Mouse (Mus musculus) embryonic facial prominence, embryonic 11.5 days (tissue): ENCODE measurements around the gene Kcnip4. TPM values are rescaled to one million over a fixed set of nuclear protein-coding genes. Genes with fewer than 3 reads are reported as not detected.
A peak's percentile ranks its signal among the peaks of the same experiment; 100 is the strongest.

Experiments used
- ATAC-seq: fragments of 200-750 bp; cut with Nextera tagmentation; replicated peaks from 2 replicates; pipeline ENCODE4 v1.8.0; 2017; ENCODE audit warnings: low read depth; ENCODE audit not compliant: insufficient number of reproducible peaks, low FRiP score, low TSS enrichment
- DNase-seq: peaks from one replicate; pipeline ENCODE4 v3.0.0-alpha.2; 2015; ENCODE audit warnings: low spot score
- H3K27ac ChIP-seq: fragments of 300-500 bp; sonication (generic); replicated peaks from 2 replicates; pipeline ENCODE4 v1.5.1; 2014; ENCODE audit warnings: mild to moderate bottlenecking, low read depth, low read length, control low read depth
- H3K27me3 ChIP-seq: fragments of 300-500 bp; sonication (generic); 2 replicates; pipeline ENCODE4 v1.6.1; 2014; ENCODE audit warnings: mild to moderate bottlenecking, low read length, moderate library complexity, mixed read lengths; ENCODE audit not compliant: control insufficient read depth, insufficient read depth
- H3K36me3 ChIP-seq: fragments of 300-500 bp; sonication (generic); replicated peaks from 2 replicates; pipeline ENCODE4 v1.6.1; 2014; ENCODE audit warnings: low read depth, mild to moderate bottlenecking, low read length, moderate library complexity, mixed read lengths; ENCODE audit not compliant: control insufficient read depth, insufficient read depth
- H3K4me1 ChIP-seq: fragments of 300-500 bp; sonication (generic); 2 replicates; pipeline ENCODE4 v1.6.1; 2014; ENCODE audit warnings: low read length, mixed read lengths; ENCODE audit not compliant: control insufficient read depth, insufficient read depth
- H3K4me2 ChIP-seq: fragments of 300-500 bp; sonication (generic); 2 replicates; pipeline ENCODE4 v1.6.1; 2014; ENCODE audit warnings: low read depth, mild to moderate bottlenecking, control low read depth, low read length, moderate library complexity
- H3K4me3 ChIP-seq: fragments of 300-500 bp; sonication (generic); 2 replicates; pipeline ENCODE4 v1.5.1; 2014; ENCODE audit warnings: low read depth, low read length, control low read depth
- H3K9ac ChIP-seq: fragments of 300-500 bp; sonication (generic); replicated peaks from 2 replicates; pipeline ENCODE4 v1.6.1; 2014; ENCODE audit warnings: mild to moderate bottlenecking, control low read depth, low read length
- H3K9me3 ChIP-seq: fragments of 300-500 bp; sonication (generic); replicated peaks from 2 replicates; pipeline ENCODE4 v1.6.1; 2016; ENCODE audit warnings: mild to moderate bottlenecking, low read length, inconsistent platforms, mixed read lengths; ENCODE audit not compliant: control insufficient read depth
- WGBS: fragments of 180-500 bp; shearing (Covaris S2); extraction: QIAGEN DNeasy Blood & Tissue Kit; methylation state at CpG from one replicate; pipeline ENCODE4 v1.1.7; 2014; 5-methylcytosine and 5-hydroxymethylcytosine counted together
- polyA plus RNA-seq: library from polyadenylated mRNA; unstranded; fragments of >200 nt; fragmentation: Nextera tagmentation; extraction: Ambion mirVana; gene quantifications from 2 replicates; pipeline ENCODE4 v1.2.1, GENCODE M21; 2014

Kcnip4 gene
- polyA plus RNA-seq, 1 experiment from 2014 or later, result 2.9 TPM

DNA sequence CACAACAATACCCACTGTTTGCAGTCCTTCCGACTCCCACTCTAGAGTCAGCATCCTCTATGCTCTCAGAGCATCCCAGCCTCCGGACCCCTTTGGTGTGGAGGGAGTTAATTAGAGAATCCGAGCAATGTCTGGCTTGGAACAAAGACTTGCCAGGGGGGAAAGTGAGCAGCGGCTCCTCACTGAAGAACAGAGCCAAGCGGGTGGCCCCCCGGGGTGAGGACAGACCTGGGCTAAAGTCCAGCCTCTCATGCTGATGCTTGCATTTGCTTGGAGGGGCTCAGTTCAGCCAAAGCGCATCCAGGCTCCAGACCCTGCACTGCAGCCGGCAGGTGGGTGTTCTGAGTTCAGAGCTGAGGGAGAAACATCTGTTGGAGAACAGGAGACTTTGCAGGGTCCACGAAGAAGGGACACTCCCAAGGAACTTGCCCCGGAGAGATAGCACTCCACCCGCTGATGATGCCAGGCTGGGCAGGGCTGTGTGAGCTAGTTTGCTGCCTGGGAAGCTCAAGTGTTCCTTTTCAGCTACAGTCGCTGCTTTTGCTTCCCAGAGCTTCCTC lies 925.1 kb downstream of the Kcnip4 start:
- H3K9me3 ChIP-seq, result no peaks in the 10 kb centered on the region
- peak overlapping the region; percentile 55 for H3K4me2 ChIP-seq
- under 1% methylated on average over 12 of the region's 12 CpGs for WGBS
- peak overlapping the region; percentile 49; the same call in 1 of the 2 replicates for H3K9ac ChIP-seq
- peak overlapping the region; percentile 23 for H3K4me3 ChIP-seq
- no peak overlapping the region for H3K27ac ChIP-seq
- H3K27me3 ChIP-seq, result no peaks in the 10 kb centered on the region
- no peaks in the 10 kb centered on the region for H3K4me1 ChIP-seq
- ATAC-seq (peak; percentile 73; the same call in 1 of the 2 replicates), DNase-seq (peak; percentile 28)
- no peaks in the 10 kb centered on the region for H3K36me3 ChIP-seq

DNA sequence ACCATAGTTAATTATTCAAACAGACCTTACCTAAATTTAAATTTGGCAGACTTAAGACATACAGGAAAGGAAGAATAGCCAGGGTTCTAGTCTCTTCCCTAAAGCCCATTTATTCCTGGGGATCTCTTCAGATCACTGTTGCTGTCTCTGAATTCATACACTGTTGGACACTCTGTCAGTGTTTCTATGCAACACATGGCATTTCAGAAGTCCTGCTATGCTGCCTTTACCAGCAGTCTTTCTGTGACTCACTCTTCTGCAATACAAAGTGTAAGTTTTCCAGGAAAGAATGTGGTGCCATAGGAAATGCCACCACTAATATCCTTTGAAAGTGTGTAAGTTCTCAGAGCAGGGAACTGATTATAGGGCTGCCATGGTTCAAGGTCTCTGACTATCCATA lies 936.7 kb downstream of the Kcnip4 start:
- no peak overlapping the region for H3K27ac ChIP-seq
- H3K9me3 ChIP-seq, result no peaks in the 10 kb centered on the region
- ATAC-seq (no peak), DNase-seq (no peak)
- no peaks in the 10 kb centered on the region for H3K36me3 ChIP-seq
- no peak overlapping the region for H3K4me3 ChIP-seq
- no peak overlapping the region for H3K9ac ChIP-seq
- no peak overlapping the region for H3K4me2 ChIP-seq
- H3K27me3 ChIP-seq, result no peaks in the 10 kb centered on the region
- H3K4me1 ChIP-seq, result no peaks in the 10 kb centered on the region

DNA sequence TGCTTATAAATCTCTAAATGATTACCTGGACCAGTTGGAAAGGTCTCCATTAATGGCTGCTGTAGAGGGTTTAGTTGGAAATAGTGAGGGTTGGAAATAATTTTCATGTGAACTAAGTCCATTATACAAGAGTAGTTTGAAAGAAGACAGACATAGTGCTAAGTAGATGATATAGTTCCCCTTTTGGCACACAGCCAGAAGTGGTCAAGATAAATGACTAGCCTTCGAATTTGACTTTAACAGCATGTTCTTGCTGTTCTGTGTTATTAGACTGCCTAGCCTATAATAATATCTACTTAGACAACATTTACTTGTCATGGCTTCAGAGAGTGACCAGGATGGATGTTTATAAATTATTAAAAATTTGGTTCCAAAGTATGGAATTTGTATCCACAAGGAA lies 941.3 kb downstream of the Kcnip4 start:
- Histone ChIP-seq H3K36me3 (no peaks in the 10 kb centered on the region), H3K9me3 (no peaks in the 10 kb centered on the region), H3K4me3 (no peak overlapping the region), H3K27ac (no peak overlapping the region), H3K4me1 (no peaks in the 10 kb centered on the region), H3K9ac (no peak overlapping the region), H3K4me2 (no peak overlapping the region), H3K27me3 (no peaks in the 10 kb centered on the region)
- DNase-seq, result peak; percentile 4
- no peak for ATAC-seq
- 77% methylated on average over 1 of the region's 1 CpGs for WGBS

DNA sequence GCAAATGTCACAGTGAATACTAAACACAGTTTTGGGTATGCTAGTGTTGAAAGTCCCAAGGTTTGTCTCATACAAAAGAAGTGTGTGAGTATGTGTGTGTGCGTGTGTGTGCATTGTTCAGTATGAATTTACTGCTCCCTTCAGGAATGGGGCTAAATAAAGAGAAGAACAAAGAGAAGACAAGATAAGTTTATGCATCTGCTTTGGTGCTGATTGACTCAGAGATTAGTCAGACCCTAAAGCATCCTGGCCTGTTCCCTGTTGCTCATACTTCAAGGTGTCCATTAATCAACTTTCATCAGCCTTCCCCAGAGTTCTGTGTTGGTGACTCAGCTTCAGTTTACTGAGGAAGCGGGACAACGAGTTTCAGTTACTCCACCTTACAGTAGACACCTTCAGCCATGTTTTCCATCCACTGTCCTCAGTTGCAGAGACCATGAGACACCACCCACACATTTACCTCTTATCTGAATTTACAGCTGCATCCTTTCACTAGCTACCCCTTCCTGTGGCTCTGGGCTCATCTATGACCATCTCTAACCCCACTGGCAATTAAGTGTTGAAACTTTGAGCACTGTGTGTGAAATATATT lies 960.6 kb downstream of the Kcnip4 start:
- Histone ChIP-seq H3K9me3 (no peaks in the 10 kb centered on the region), H3K4me3 (no peak overlapping the region), H3K4me1 (no peaks in the 10 kb centered on the region), H3K36me3 (no peaks in the 10 kb centered on the region), H3K9ac (no peak overlapping the region), H3K27ac (no peak overlapping the region), H3K27me3 (no peaks in the 10 kb centered on the region), H3K4me2 (no peak overlapping the region)
- no peak for DNase-seq
- WGBS, result 85% methylated on average over 3 of the region's 3 CpGs
- ATAC-seq, result no peak

DNA sequence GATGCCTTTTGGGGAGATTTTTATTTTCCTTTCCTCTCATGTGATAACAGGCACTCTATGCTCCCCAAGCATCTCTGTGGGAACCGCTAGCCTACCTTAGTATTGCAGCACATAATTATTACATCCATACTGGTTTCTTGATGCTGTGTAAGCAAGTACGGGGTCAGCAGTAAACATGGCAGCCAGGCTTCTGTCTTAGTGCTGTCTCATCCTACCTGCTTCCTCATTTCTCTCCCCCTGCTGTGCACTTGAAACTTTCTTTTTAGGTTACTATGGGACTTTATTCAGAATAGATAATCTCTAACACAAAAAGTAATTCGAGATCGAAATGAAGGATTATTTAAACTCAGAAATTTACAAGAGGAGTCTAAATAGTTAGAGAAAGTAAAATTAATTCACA lies 973.0 kb downstream of the Kcnip4 start:
- DNase-seq (no peak), ATAC-seq (no peak)
- no peaks in the 10 kb centered on the region for H3K4me1 ChIP-seq
- H3K27ac ChIP-seq, result no peak overlapping the region
- H3K4me2 ChIP-seq, result no peak overlapping the region
- no peaks in the 10 kb centered on the region for H3K27me3 ChIP-seq
- H3K9me3 ChIP-seq, result no peaks in the 10 kb centered on the region
- 90% methylated on average over 4 of the region's 4 CpGs for WGBS
- no peaks in the 10 kb centered on the region for H3K36me3 ChIP-seq
- no peak overlapping the region for H3K4me3 ChIP-seq
- H3K9ac ChIP-seq, result no peak overlapping the region

DNA sequence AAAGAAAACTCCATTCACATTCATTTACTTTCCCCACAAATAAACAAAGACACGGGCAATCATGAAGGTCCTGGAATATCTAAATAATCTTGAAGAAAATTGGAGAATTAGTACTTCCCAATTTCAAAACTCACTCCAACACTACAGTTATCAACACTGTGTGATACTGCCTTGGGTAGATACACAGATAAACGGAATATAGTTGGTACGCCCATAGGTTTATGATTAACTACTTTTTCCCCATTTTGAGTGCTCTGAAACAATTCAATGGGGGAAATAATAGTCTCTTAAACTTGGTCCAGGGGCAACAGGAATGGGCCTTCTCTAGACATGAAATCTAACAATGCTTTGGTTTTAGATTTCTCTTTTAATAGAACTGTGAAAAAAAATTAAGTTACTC lies 978.9 kb downstream of the Kcnip4 start:
- WGBS, result 89% methylated on average over 3 of the region's 3 CpGs
- H3K27me3 ChIP-seq, result no peaks in the 10 kb centered on the region
- ATAC-seq, result no peak

DNA sequence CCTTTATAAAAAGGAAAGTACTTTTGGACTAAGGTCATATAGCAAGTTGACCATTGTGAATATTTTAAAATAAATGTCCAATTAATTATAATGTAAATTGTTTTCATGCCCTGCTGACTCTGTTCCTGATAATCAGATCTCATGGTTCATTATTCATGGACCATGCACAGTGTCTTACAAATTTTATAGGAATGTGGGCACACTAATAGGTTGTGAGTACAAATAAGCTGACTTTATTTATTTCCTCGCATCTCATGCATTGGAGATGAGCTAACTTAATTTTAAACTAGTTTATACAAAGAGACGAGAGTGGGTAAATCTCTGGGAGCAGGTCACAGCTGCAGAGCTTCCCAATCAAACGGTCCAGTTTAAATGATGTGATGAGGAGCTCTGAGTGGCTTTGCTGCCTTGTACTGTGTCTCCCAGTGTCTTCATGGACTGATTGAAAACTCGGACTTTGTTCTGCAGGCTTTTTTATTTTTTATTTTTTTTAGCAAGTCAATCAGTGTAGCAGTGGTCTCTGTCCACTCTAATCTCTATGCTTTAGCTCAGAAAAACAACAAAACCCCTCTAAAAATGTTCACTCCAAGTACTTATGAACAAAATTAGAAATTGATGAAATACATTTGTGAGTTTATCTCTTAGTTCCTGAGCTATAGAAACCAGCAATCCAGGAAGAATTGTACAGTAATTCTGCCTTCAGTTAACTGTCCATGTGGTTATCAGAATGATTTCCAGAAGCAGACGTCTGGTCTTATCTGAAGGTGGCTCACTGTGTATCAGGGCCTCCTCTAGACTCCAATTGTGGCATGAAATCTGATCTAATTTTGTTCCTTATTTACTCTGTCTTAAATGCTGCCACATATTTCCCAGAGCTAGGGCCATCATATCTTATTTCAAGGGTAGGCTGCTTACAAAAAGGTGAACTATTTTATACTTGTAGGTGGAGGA lies 979.6 kb downstream of the Kcnip4 start:
- Histone ChIP-seq H3K36me3 (no peaks in the 10 kb centered on the region), H3K9ac (no peak overlapping the region), H3K4me2 (no peak overlapping the region), H3K27me3 (no peaks in the 10 kb centered on the region), H3K4me1 (no peaks in the 10 kb centered on the region), H3K9me3 (no peaks in the 10 kb centered on the region), H3K27ac (no peak overlapping the region), H3K4me3 (no peak overlapping the region)
- whole genome bisulfite sequencing, result 61% methylated on average over 5 of the region's 5 CpGs
- ATAC-seq (no peak; the same call in 1 of the 2 replicates), DNase-seq (no peak)

More for the DNA sequence above, 978.9 kb downstream of the Kcnip4 start:
- Histone ChIP-seq H3K4me2 (no peak overlapping the region), H3K9me3 (no peaks in the 10 kb centered on the region), H3K4me3 (no peak overlapping the region), H3K9ac (no peak overlapping the region), H3K27ac (no peak overlapping the region), H3K4me1 (no peaks in the 10 kb centered on the region), H3K36me3 (no peaks in the 10 kb centered on the region)
- no peak for DNase-seq

DNA sequence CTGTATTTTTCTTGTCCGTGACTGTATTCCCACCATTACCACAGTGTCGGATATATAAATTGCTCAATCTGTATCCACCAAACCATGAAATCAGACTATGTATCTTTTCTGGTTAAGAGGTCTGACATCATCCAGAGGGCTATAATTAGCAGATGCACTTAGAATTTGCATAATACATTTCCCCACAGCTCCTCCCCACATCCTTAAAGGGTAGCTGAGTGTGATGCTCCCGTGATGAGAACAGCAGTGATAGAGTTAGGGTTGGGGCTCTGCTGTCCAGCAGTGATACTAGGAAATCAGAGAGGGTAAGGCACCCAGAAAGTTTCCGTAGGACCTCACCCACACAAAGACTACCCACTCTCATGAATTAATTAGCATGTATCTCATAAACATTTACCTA lies 1006.7 kb downstream of the Kcnip4 start:
- H3K4me2 ChIP-seq, result no peak overlapping the region
- DNase-seq (no peak), ATAC-seq (no peak)
- H3K9me3 ChIP-seq, result no peaks in the 10 kb centered on the region
- WGBS, result 94% methylated on average over 4 of the region's 4 CpGs
- no peaks in the 10 kb centered on the region for H3K27me3 ChIP-seq
- H3K27ac ChIP-seq, result no peak overlapping the region
- H3K4me1 ChIP-seq, result no peaks in the 10 kb centered on the region
- H3K36me3 ChIP-seq, result no peaks in the 10 kb centered on the region
- H3K9ac ChIP-seq, result no peak overlapping the region
- H3K4me3 ChIP-seq, result no peak overlapping the region
